Mouse (Mus musculus) mouse trophoblast stem cell (cell line): ENCODE results near the gene Myrf.

Experiments
- in situ Hi-C, 2 experiments: fragments of 300-500 bp; cut with MseI, MboI; formaldehyde crosslinking; loops; 2 replicates in 1 of 2; 3 replicates in 1 of 2; pipeline ENCODE4 v1.15.1; 2025

Gene Myrf

DNA sequence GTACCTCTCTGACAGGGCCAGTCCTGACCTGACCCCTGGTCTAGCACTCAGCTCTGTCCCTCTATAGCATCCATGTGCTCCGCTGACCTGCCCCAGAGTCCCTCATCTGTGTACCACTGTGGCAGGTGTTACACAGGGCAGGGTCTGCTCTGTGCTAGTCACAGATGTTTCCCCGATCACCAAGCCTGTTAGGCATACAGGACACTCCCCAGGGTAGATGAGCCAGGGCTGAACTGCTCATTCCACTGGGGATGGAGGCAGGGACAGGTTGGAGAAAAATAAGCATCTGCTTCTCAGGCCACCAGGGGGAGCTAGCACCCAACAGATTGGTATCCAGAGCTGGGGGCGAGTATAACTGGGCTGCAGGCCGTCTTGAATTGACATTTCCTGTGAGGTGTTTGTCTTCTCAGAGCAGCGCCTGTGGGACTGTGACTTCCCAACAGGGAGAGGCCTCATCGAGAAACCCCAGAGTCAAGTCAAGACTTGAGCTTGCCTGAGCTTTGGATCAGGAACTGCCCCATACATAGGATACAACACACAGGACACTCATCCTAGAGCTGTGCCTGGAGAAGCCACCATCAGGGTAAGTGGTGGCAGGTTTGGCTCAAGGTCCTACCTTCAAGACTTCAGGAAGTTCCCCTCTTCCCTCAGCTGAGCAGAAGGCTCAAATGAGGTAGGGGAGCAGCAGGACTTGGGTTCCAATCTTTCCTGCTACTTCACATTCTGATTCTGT is 17.9 kb upstream of the Myrf start:
- in situ Hi-C loops, result loop anchor here in 1 of 2 experiments (10.0 kb wide), 1 partner anchor 46 kb away; the partner anchor contains the start of gene Dagla

- in situ Hi-C loops, result no loop called here
Observed at GRCm38 (mm10) chr19:10248128-10248527, 7.6 kb upstream of the Myrf start.

DNA sequence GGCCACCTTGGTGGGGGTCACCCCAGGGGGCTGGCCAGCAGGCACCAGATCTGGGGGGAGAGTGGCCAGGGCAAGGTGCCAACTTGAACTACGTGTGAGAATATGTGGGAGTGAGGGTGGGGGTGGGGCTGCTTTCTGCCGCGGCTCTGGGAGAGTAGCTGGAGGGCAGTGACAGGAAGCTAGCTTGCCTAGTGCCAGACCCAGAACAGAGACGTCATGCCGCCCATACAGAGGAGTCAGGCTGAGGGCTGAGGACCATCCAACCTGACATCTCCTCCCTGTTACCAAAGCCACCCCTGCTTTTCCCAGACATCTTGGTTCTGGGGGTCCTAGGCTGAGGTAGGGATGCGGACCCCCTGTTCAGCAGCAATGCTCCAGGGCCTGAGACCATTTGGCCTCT is 6.6 kb upstream of the Myrf start:
- in situ Hi-C loops, result no loop called here

GRCm38 (mm10) chr19:10244183-10244582 is 3.6 kb upstream of the Myrf start:
- in situ Hi-C loops, result no loop called here

GRCm38 (mm10) chr19:10242916-10243315 is 2.4 kb upstream of the Myrf start:
- in situ Hi-C loops, result no loop called here

GRCm38 (mm10) chr19:10239975-10240653 is 434 bp downstream of the Myrf start:
- in situ Hi-C loops, result no loop called here

DNA sequence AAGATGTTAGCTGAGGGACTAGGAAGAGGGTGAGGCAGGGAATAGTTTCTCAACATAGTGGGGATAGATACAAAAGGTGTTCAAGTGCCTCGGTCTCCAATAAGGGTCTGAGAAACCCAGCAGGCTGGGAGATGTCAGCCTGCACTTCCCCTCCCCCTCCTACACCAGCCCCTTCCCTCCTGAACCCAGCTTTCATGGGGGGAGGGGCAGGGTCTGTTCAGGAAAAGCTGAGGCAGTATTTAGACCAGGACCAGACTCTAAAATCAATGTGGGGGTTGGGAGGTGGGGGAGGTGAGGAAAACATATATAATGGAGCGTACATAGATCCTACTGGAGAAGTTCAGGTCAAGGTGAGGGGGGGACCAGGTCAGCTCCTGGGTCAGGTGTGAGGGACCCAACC is 1.1 kb downstream of the Myrf start:
- in situ Hi-C loops, result no loop called here

- in situ Hi-C loops, result no loop called here
Observed at GRCm38 (mm10) chr19:10238477-10238876, 2.1 kb downstream of the Myrf start.

GRCm38 (mm10) chr19:10235784-10236565 is 4.6 kb downstream of the Myrf start:
- in situ Hi-C loops, result no loop called here

DNA sequence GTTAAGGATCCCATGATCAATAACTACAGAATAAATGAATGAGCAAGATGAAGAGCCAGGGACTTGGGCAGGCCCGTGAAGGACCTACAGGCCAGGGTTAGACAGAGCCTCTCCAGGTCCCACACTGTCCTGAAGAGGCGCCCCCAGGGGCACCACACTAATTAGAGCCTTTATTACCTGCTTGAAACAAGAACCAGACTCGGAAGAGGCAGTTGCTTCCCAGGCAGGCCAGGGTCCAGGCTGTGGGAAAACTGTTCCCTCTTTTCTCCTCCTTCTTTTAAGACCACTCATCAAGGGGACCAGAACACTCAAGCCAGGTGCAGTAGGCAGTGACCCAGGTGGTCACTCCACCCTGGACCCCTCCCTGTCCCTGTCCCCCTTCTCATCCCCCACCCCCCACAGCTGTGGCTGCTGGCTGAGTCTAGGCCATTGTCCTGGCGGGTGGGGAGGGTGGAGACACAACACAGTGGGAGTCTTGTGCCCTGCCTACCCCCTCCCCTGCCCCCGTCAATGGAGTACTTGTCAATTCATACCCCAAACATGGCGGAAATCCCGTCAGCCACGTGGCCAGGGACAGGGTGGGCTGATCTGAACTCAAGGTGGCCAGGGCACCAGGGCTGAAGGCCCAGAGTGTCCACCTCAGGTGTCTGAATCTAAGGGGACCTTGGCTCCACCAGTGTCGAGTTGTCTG is 8.1 kb downstream of the Myrf start:
- in situ Hi-C loops, result no loop called here

GRCm38 (mm10) chr19:10231871-10232270 is 8.7 kb downstream of the Myrf start:
- in situ Hi-C loops, result no loop called here

GRCm38 (mm10) chr19:10231016-10231415 is 9.5 kb downstream of the Myrf start:
- in situ Hi-C loops, result no loop called here

GRCm38 (mm10) chr19:10225767-10226166 is 14.8 kb downstream of the Myrf start:
- in situ Hi-C loops, result no loop called here

- in situ Hi-C loops, result no loop called here
Observed at GRCm38 (mm10) chr19:10224637-10225453, 15.7 kb downstream of the Myrf start.

DNA sequence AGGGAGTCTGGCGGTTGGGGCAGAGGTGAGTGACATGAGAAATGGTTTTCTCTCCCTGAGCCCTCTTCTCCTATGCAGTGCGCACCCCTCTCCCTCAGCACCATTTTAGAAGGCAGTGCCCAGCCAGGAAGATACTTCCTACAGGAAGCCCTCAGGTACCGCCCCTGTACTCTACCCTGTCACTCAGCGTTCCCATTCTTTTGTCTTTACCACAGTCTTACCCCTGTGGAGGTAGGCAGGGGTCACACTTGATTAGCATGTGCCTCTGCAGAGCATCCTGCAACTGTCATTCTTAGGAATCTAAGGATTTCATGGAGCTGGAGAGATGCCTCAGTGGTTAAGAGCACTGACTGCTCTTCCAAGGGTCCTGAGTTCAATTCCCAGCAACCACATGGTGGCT is 17.0 kb downstream of the Myrf start:
- in situ Hi-C loops, result no loop called here

DNA sequence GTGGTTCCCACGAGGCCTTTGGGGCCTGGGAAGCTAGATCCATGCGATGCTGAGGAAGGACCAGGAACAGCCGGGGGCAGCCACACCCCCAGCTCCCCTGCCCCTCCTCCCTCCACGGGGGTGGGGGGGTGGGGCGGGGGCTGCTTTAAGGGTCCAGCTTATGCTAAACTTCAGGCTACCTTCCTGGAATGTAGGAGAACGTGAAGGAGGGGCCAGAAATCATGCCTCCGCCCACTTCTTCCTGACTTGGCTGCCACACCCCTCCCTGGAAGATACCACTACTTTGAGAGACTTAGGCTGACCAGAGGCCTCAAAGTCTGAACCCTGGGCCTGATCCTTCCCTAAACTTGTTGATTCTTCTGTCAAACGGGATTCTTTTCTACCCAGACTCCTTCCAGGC is 17.9 kb downstream of the Myrf start:
- in situ Hi-C loops, result no loop called here

DNA sequence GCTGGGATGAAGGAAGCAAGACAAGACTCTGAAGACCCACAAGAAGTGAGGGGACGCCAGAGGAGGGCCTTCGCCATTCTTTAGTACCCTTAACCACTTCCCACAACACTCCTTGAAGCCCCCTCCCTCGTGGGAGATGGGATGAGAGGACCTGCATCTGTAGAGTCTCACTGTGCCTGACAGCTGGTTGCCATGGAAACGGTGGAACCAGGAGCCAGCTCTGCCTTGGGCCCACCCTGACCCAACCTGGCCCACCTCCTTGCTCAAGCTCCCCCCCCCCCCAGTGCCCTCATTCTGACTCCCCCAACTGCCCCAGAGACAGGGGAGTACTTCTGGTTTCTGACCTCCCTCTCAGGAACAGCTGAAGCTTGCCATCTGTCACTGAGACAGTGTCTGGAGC is 19.0 kb downstream of the Myrf start:
- in situ Hi-C loops, result no loop called here

DNA sequence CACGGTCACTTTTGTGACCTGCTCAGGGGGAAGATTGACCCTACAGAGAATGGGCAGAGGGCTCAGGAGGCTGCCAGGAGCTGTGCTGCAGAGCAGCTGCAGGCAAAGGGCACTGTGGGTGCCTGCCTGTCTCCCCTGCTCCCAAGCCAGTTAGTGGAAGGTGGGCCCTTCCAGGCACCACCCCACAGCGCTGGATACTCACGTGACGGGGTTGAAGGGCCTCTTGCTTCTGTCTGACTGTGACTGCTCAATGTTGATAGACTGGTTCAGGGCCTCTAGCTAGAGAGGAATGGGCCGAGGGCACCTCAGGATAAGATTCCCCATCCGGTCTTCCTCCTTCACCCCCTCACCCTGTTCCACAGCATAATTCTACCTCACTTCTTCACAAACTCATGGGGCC is 21.0 kb downstream of the Myrf start:
- in situ Hi-C loops, result no loop called here

DNA sequence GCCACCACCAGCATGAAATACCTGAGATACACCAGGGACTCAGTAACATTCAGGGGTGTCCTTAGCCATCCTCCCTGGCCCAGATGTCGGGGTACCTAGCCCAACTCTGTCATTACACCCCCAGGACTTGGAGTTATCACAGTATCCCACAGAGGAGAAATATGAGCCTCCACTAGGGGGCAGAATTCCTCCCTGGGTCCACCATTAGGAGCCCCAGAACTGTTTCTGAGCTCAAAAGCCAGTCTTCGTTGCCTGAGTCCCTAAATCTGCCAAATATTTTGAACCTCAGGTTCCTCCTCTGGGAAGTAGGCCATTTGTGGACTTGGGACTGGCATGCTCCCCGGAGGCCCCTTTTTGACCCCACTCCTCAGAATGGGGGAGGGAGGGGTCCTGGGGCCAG is 21.4 kb downstream of the Myrf start:
- in situ Hi-C loops, result no loop called here

GRCm38 (mm10) chr19:10216101-10216500 is 24.4 kb downstream of the Myrf start:
- in situ Hi-C loops, result no loop called here
